Mouse (Mus musculus) cerebellum, adult 18-20 months (tissue): ENCODE measurements around the gene Soat1.
A peak's percentile ranks its signal among the peaks of the same experiment; 100 is the strongest.
"Not testable (repeated sequence)": the region's sequence is repeated elsewhere in the genome, so short reads cannot be mapped to it uniquely, and the experiment has no call there.

Experiments used
- DNase-seq, 2 experiments: peaks; one replicate each; pipeline ENCODE4 v3.0.0; 2021

The Soat1 gene

GRCm38 (mm10) chr1:156423493-156423892, 50.6 kb downstream of the Soat1 start:
- no peak for DNase-seq

- no peak for DNase-seq
Measured at GRCm38 (mm10) chr1:156422856-156423255, 51.3 kb downstream of the Soat1 start.

- DNase-seq = peak; percentile 84 to 88
Measured at GRCm38 (mm10) chr1:156420671-156421297, 53.3 kb downstream of the Soat1 start, which contains the start of gene Axdnd1. Gene Axdnd1, minus strand, starts transcription at chr1:156421159.

- DNase-seq = peak; percentile 6 to 11
Measured at GRCm38 (mm10) chr1:156418170-156418569, 56.0 kb downstream of the Soat1 start.

GRCm38 (mm10) chr1:156408521-156408920, 65.6 kb downstream of the Soat1 start:
- no peak for DNase-seq

- no peak for DNase-seq
Measured at GRCm38 (mm10) chr1:156408004-156408403, 66.1 kb downstream of the Soat1 start.

GRCm38 (mm10) chr1:156403251-156403650, 70.9 kb downstream of the Soat1 start:
- peak; percentile 24 to 27 for DNase-seq

GRCm38 (mm10) chr1:156402491-156402890, 71.6 kb downstream of the Soat1 start:
- no peak for DNase-seq

GRCm38 (mm10) chr1:156400159-156400558, 74.0 kb downstream of the Soat1 start:
- DNase-seq = not testable (repeated sequence)

- DNase-seq = no peak
Measured at GRCm38 (mm10) chr1:156393148-156393547, 81.0 kb downstream of the Soat1 start.

GRCm38 (mm10) chr1:156386880-156387279, 87.3 kb downstream of the Soat1 start:
- no peak for DNase-seq

- no peak for DNase-seq
Measured at GRCm38 (mm10) chr1:156386232-156386631, 87.9 kb downstream of the Soat1 start.

- DNase-seq = no peak
Measured at GRCm38 (mm10) chr1:156381217-156381616, 92.9 kb downstream of the Soat1 start.
